Mouse (Mus musculus): ENCODE measurements around the gene Ccdc137. TPM values are rescaled to one million over a fixed set of nuclear protein-coding genes. Genes with fewer than 3 reads are reported as not detected.
"Not testable (repeated sequence)": the region's sequence is repeated elsewhere in the genome, so short reads cannot be mapped to it uniquely, and the experiment has no call there.

Ccdc137 gene
- 25.4 and 27.4 TPM in 2 replicates for polyA plus RNA-seq (2015; fragmentation: Nextera tagmentation; extraction: Ambion mirVana)

GRCm38 (mm10) chr11:120457772-120458751 lies at the start of gene Ccdc137, which contains the start of gene Oxld1:
Ccdc137 (plus strand) TSS chr11:120458115.
Oxld1 (minus strand) TSS chr11:120458068.
- H3K4me3 ChIP-seq (ENCODE audit: low read length): peak within 1 kb of the TSS; percentile 95
- peaks cover 15% of the 10 kb centered on the region for H3K36me3 ChIP-seq (ENCODE audit: control insufficient read depth, insufficient read depth)
- peak within 1 kb of the TSS; percentile 97 for H3K4me2 ChIP-seq (ENCODE audit: low read depth, low read length)
- H3K27ac ChIP-seq (ENCODE audit: low read length): peak within 1 kb of the TSS; percentile 96
- no peaks in the 10 kb centered on the region for H3K27me3 ChIP-seq (ENCODE audit: control insufficient read depth, insufficient read depth, low read length)
- peak; percentile 92 for ATAC-seq (replicated peaks; ENCODE audit: extremely low read depth, insufficient read depth, low FRiP score)
- WGBS: 2% methylated on average over 62 of the region's 62 CpGs
- no peaks in the 10 kb centered on the region for H3K9me3 ChIP-seq (replicated peaks; ENCODE audit: control insufficient read depth, low read length)
- H3K4me1 ChIP-seq (ENCODE audit: control insufficient read depth, insufficient read depth, low read length): peaks cover 12% of the 10 kb centered on the region
- peak within 1 kb of the TSS; percentile 99 for H3K9ac ChIP-seq (ENCODE audit: low read length)

GRCm38 (mm10) chr11:120413621-120414020 lies 44.3 kb upstream of the Ccdc137 start:
- H3K9ac ChIP-seq (ENCODE audit: low read length); H3K4me1 ChIP-seq (ENCODE audit: control insufficient read depth, insufficient read depth, low read length); H3K4me2 ChIP-seq (ENCODE audit: low read depth, low read length); H3K27me3 ChIP-seq (ENCODE audit: control insufficient read depth, insufficient read depth, low read length); H3K4me3 ChIP-seq (ENCODE audit: low read length); ATAC-seq (replicated peaks; ENCODE audit: extremely low read depth, insufficient read depth, low FRiP score); H3K9me3 ChIP-seq (replicated peaks; ENCODE audit: control insufficient read depth, low read length); H3K27ac ChIP-seq (ENCODE audit: low read length): not testable (repeated sequence)
- H3K36me3 ChIP-seq (ENCODE audit: control insufficient read depth, insufficient read depth): peaks cover 67% of the 10 kb centered on the region
- 97% methylated on average over 7 of the region's 10 CpGs for WGBS

GRCm38 (mm10) chr11:120417852-120418251 lies 40.1 kb upstream of the Ccdc137 start:
- Histone ChIP-seq H3K27me3 (ENCODE audit: control insufficient read depth, insufficient read depth, low read length) (no peaks in the 10 kb centered on the region), H3K9ac (ENCODE audit: low read length) (no peak overlapping the region), H3K4me2 (ENCODE audit: low read depth, low read length) (no peak overlapping the region), H3K4me3 (ENCODE audit: low read length) (no peak overlapping the region), H3K27ac (ENCODE audit: low read length) (no peak overlapping the region), H3K36me3 (ENCODE audit: control insufficient read depth, insufficient read depth) (peaks cover 53% of the 10 kb centered on the region), H3K9me3 (replicated peaks; ENCODE audit: control insufficient read depth, low read length) (no peaks in the 10 kb centered on the region), H3K4me1 (ENCODE audit: control insufficient read depth, insufficient read depth, low read length) (no peaks in the 10 kb centered on the region)
- no peak for ATAC-seq (replicated peaks; ENCODE audit: extremely low read depth, insufficient read depth, low FRiP score)
- WGBS: 68% methylated on average over 7 of the region's 7 CpGs

GRCm38 (mm10) chr11:120418592-120418991 lies 39.3 kb upstream of the Ccdc137 start:
- Histone ChIP-seq H3K36me3 (ENCODE audit: control insufficient read depth, insufficient read depth) (peaks cover 47% of the 10 kb centered on the region), H3K27me3 (ENCODE audit: control insufficient read depth, insufficient read depth, low read length) (no peaks in the 10 kb centered on the region), H3K9me3 (replicated peaks; ENCODE audit: control insufficient read depth, low read length) (no peaks in the 10 kb centered on the region), H3K4me1 (ENCODE audit: control insufficient read depth, insufficient read depth, low read length) (peaks cover 6% of the 10 kb centered on the region), H3K9ac (ENCODE audit: low read length) (no peak overlapping the region), H3K27ac (ENCODE audit: low read length) (no peak overlapping the region; the same call in 1 of the 2 replicates), H3K4me2 (ENCODE audit: low read depth, low read length) (no peak overlapping the region), H3K4me3 (ENCODE audit: low read length) (no peak overlapping the region)
- ATAC-seq (replicated peaks; ENCODE audit: extremely low read depth, insufficient read depth, low FRiP score): no peak
- 100% methylated on average over 1 of the region's 1 CpGs for WGBS

GRCm38 (mm10) chr11:120422651-120423568 lies 35.0 kb upstream of the Ccdc137 start:
- no peak overlapping the region; the same call in 1 of the 2 replicates for H3K9ac ChIP-seq (ENCODE audit: low read length)
- peaks cover 6% of the 10 kb centered on the region for H3K4me1 ChIP-seq (ENCODE audit: control insufficient read depth, insufficient read depth, low read length)
- H3K4me3 ChIP-seq (ENCODE audit: low read length): no peak overlapping the region
- no peak overlapping the region for H3K4me2 ChIP-seq (ENCODE audit: low read depth, low read length)
- no peaks in the 10 kb centered on the region for H3K27me3 ChIP-seq (ENCODE audit: control insufficient read depth, insufficient read depth, low read length)
- WGBS: 68% methylated on average over 13 of the region's 13 CpGs
- peak overlapping the region; percentile 67 for H3K27ac ChIP-seq (ENCODE audit: low read length)
- peaks cover 49% of the 10 kb centered on the region for H3K36me3 ChIP-seq (ENCODE audit: control insufficient read depth, insufficient read depth)
- no peak for ATAC-seq (replicated peaks; ENCODE audit: extremely low read depth, insufficient read depth, low FRiP score)
- no peaks in the 10 kb centered on the region for H3K9me3 ChIP-seq (replicated peaks; ENCODE audit: control insufficient read depth, low read length)

- H3K9ac ChIP-seq (ENCODE audit: low read length): no peak overlapping the region; the same call in 1 of the 2 replicates
- H3K4me1 ChIP-seq (ENCODE audit: control insufficient read depth, insufficient read depth, low read length): peaks cover 6% of the 10 kb centered on the region
- H3K9me3 ChIP-seq (replicated peaks; ENCODE audit: control insufficient read depth, low read length): no peaks in the 10 kb centered on the region
- no peak overlapping the region for H3K4me3 ChIP-seq (ENCODE audit: low read length)
- 68% methylated on average over 9 of the region's 9 CpGs for WGBS
- 0 out of 2 replicates have a peak, but pooled peaks have one; percentile 32 for ATAC-seq (replicated peaks; ENCODE audit: extremely low read depth, insufficient read depth, low FRiP score)
- H3K27ac ChIP-seq (ENCODE audit: low read length): peak overlapping the region; percentile 67
- H3K27me3 ChIP-seq (ENCODE audit: control insufficient read depth, insufficient read depth, low read length): no peaks in the 10 kb centered on the region
- H3K4me2 ChIP-seq (ENCODE audit: low read depth, low read length): no peak overlapping the region
- peaks cover 52% of the 10 kb centered on the region for H3K36me3 ChIP-seq (ENCODE audit: control insufficient read depth, insufficient read depth)
These were observed 34.2 kb upstream of the Ccdc137 start for GRCm38 (mm10) chr11:120423569-120424295.

- ATAC-seq (replicated peaks; ENCODE audit: extremely low read depth, insufficient read depth, low FRiP score): no peak
- H3K36me3 ChIP-seq (ENCODE audit: control insufficient read depth, insufficient read depth): peaks cover 49% of the 10 kb centered on the region
- no peaks in the 10 kb centered on the region for H3K27me3 ChIP-seq (ENCODE audit: control insufficient read depth, insufficient read depth, low read length)
- 94% methylated on average over 3 of the region's 3 CpGs for WGBS
- no peak overlapping the region for H3K4me2 ChIP-seq (ENCODE audit: low read depth, low read length)
- H3K4me1 ChIP-seq (ENCODE audit: control insufficient read depth, insufficient read depth, low read length): peaks cover 6% of the 10 kb centered on the region
- no peak overlapping the region for H3K4me3 ChIP-seq (ENCODE audit: low read length)
- H3K27ac ChIP-seq (ENCODE audit: low read length): no peak overlapping the region
- H3K9me3 ChIP-seq (replicated peaks; ENCODE audit: control insufficient read depth, low read length): no peaks in the 10 kb centered on the region
- H3K9ac ChIP-seq (ENCODE audit: low read length): no peak overlapping the region
These were observed 31.2 kb upstream of the Ccdc137 start for GRCm38 (mm10) chr11:120426727-120427126.

GRCm38 (mm10) chr11:120437152-120437856 lies 20.6 kb upstream of the Ccdc137 start, which contains the start of gene Nploc4:
Nploc4 (minus strand) TSS chr11:120437708.
- WGBS: under 1% methylated on average over 67 of the region's 77 CpGs
- ATAC-seq (replicated peaks; ENCODE audit: extremely low read depth, insufficient read depth, low FRiP score): peak; percentile 89
- H3K36me3 ChIP-seq (ENCODE audit: control insufficient read depth, insufficient read depth): peaks cover 16% of the 10 kb centered on the region
- no peaks in the 10 kb centered on the region for H3K27me3 ChIP-seq (ENCODE audit: control insufficient read depth, insufficient read depth, low read length)
- H3K4me3 ChIP-seq (ENCODE audit: low read length): peak within 1 kb of the TSS; percentile 98
- H3K4me2 ChIP-seq (ENCODE audit: low read depth, low read length): peak within 1 kb of the TSS; percentile 81
- peak within 1 kb of the TSS; percentile 96 for H3K9ac ChIP-seq (ENCODE audit: low read length)
- no peaks in the 10 kb centered on the region for H3K9me3 ChIP-seq (replicated peaks; ENCODE audit: control insufficient read depth, low read length)
- peaks cover 11% of the 10 kb centered on the region for H3K4me1 ChIP-seq (ENCODE audit: control insufficient read depth, insufficient read depth, low read length)
- H3K27ac ChIP-seq (ENCODE audit: low read length): peak within 1 kb of the TSS; percentile 81

All from heart, embryonic 16.5 days (tissue).